Mouse (Mus musculus): Measurements from ENCODE around the gene Pcdh7.

Pcdh7 gene

DNA sequence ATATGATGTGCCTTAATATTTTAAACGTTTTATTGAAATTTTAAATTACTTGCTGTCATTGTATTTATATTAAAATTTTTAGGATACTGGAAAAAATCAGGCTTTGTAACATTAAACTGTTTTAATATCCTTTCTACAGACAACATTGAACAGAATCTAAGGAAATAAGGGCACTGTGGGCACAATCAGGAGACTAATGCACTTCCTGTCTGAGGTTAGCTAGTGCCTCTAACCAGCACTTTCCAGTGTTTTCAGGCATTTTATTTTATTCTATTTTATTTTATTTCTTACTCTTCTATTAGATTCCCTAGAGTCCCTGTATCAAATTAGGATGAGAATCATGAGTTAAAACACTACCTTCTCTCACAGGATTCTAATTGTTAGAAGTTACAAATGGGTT, 28.1 kb downstream of the Pcdh7 start:
- no peak for DNase-seq (ENCODE audit: low read depth, low spot score)

DNA sequence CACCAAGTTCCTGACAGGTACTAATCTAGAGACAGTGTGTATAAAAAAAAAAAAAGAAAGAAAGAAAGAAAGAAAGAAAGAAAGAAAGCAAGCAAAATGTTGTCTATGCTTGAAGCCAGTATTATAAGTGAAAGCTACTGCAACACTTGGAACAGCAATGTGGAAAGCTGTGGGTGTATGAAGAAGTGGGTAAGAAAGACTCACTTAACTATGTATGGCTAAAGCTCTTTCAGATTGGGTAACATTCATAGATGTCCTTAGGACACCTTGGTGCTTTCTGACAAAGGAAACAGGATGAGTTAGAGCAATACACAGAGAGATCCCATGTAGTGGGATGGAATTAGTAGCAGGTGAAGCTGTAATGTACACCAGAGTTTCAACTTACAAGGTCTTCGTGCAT, 32.6 kb downstream of the Pcdh7 start:
- no peak for DNase-seq (ENCODE audit: low read depth, low spot score)

DNA sequence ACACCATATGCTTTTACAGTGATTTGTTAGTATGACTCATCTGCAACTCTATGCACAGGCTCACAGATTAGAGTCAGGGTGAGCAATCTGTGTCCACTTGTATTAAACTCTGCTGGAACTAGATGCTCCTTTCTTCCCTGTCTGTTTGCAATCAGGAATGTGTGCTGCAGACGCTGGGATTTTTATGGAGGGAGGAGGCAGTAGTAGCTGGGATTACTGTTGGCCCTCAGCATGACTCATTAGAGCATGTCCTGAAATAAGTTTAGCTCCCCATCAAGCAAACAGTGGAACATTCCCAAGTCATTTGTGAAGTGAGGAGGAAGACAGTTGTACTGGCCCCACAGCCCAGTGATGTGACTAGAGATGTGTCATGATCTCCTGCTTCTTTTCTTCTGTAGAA, 38.0 kb downstream of the Pcdh7 start:
- DNase-seq (ENCODE audit: low read depth, low spot score) = peak; percentile 78

DNA sequence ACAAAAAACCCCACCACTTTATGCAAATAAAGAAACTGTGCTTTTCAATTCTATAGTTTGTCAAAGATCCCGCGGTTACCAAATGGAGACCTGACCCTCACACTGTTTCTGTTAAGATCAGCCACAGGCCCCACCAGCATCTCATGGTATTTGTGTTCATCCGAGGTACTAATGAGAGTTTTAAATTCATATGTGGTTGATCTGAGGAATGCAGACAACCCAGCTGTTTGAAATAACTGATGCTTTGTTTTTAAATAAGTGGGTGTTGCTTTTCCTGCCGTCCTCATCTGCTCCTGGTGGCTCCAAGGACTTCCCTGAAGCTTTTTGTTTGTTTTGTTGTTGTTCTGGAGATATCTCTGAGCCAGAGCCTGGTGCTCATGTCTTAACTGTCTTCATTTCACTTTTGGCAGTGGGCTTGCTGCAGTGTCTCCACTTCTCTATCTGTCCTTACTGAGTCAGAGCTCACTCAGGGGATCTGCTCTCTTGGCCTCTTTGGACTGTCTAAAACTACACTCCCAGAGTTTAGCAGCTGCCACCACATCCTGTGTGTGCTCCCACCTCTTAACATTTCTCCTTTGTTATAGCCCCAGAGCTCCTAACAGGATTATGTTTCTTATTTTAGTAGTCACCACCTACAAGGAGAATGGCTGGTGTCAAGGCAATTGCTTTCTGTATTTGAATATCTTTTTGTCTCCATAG, 39.1 kb downstream of the Pcdh7 start:
- DNase-seq (ENCODE audit: low read depth, low spot score) = peak; percentile 70

DNA sequence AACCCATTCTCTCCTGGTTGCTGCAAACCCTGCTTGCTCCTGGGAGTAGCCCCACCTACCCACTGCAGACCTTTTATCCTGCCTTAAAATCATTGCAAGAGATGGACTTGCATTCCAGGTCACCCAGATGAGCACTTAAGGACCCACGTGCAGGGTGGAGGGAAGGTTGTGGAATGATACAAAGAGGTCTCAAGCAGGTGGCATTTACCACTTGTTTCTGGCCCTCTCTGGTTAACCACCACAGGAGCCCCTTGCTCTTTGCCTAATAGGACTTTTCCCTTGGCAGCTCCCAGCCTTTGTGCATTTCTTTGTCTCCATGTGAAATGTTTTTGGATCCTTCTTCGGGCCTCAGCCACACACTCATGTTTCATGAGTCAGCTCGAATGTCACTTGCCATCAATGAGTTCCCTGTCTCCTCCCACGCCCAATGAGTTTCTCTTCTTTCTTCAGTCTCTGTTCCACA, 39.7 kb downstream of the Pcdh7 start:
- DNase-seq (ENCODE audit: low read depth, low spot score) = peak; percentile 43

DNA sequence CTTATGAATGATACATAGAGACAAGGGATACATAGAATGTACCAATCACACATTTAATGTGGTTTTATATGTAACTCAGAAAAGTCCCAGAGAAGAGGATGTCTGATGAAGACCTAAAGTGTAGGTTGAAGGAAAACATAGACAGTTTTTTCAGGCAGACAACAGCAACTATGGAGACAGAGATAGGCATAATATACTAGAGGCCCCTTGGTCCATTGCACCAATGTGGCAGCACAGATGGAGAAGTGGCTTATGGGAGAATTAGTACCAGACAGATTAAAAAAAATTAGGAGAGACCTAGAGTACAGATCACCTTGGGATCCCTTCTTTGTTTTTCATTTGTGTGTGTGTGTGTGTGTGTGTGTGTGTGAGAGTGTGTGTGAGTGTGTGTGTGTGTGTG, 41.2 kb downstream of the Pcdh7 start:
- no peak for DNase-seq (ENCODE audit: low read depth, low spot score)

DNA sequence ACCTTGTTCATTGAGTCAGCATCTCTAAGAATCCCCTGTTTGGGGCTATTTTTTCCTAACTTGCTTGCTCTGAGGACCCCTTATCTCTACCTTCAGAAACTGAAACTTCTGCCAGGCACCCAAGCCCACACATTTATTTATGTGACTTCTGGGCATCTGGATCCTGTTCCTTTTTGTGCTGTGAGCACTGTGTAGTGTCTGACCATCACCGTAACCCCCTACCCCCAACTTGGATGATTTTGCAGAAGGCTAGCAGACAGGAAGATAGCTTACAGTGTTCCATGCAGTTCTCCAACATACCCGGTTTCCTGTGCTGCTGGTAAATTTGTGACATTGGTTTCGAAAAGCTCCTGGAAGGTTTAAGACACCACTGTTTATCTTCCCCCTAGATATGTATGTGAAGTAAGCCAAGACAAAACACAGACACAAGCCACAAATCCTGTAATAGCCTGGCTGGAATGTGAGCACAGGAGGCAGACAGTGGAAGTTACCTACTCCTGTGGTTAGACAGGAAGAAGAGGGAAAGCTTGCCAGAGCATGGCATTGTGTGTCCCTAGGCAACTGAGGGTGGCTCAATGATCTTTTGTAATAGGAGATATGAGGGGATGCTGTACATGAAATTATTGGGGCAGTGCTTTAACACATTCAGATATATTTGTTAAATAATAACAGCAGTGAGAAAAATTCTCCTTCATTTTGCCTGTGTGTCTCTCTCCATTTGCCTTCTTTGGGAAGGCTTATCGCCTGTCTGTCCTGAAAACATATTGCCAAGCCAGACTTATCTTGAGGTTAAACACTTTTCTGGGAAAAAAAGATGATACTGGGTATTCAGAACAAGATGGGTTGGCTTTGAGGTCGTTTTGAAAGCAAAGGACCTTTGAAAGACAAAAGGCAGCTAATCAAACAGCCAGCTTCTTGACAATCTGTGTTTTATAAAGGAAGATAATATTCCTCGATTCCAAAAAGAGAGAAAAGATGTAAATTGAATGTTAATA, 42.6 kb downstream of the Pcdh7 start:
- no peak for DNase-seq (ENCODE audit: low read depth, low spot score)

DNA sequence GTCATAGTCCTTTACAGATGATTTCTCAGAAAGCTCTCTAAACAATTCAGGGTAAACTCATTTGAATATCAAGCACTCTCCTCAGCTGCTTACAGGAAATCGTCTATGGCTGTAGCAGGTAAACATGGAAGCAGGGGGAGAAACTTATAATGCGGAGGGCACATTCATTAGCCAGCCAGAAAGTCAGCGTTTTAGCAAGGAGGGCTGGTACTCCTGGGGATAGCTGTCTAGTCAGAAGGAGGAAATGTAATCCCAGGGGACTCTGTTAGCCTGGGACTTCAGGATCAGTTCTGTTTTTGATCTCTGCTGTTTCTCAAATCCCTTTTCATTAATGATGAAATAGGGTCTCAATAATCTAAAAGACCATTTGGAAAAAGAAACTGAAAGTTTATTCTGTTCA, 47.6 kb downstream of the Pcdh7 start:
- DNase-seq (ENCODE audit: low read depth, low spot score) = no peak

DNA sequence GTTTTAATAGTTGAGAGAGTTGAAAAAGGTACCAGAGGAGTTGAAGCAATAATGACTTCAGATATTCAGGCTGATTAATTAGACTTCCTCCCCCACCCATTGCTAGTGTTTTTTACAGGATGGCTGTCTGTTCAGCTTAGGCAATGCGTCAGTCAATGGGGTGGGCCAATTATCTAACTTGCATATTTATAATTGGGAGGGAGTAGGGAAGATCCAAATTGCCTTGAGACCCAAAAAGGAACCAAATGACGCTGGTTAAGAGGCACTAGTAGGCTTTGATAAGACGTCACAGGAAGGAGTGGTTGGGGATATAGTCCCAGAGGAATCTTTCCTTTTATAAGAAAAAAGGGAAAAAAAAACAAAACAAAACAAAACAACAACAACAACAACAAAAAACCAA, 49.6 kb downstream of the Pcdh7 start:
- no peak for DNase-seq (ENCODE audit: low read depth, low spot score)

DNA sequence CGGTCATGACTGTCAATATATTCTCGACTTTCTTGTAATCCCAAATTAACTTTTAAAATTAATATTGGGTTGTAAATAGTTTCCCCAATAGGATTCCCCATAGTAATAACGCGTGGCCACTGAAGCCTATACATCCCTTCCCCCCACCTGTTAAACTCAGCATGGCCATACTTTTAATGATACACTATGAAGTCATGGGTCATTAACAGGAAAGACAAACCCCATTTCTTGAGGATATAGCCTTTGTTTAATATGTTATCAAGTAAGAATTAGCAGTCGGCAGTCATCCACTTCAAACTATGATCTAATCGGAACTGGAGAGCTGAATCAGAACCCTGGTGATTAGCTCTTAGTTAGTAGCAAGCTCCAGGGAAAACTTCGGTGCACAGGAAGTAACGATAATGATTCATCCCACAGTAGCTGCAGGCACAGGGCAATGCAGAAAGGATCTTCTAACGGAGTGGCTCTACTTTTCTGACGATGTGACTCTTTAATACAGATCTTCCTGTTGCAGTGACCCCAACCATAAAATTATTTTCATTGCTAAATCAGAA, 50.8 kb downstream of the Pcdh7 start:
- DNase-seq (ENCODE audit: low read depth, low spot score) = peak; percentile 31

DNA sequence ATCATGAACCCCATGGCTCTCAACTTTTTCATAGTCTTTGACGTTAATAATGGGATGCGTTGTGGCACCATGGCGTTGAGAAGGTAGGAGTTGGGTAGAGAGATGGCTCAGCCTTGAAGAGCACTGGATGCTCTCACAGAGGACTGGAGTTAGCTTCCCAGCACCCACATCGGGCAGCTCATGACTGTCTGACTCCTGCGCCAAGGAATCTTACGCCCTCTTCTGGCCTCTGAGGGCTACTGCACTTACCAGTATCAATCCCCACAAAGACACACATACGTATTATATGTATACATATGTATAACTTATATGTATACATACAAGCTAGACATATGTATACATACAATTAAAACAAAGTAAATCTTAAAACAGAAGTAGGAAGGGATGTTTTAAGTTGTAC, 51.9 kb downstream of the Pcdh7 start:
- no peak for DNase-seq (ENCODE audit: low read depth, low spot score)

DNA sequence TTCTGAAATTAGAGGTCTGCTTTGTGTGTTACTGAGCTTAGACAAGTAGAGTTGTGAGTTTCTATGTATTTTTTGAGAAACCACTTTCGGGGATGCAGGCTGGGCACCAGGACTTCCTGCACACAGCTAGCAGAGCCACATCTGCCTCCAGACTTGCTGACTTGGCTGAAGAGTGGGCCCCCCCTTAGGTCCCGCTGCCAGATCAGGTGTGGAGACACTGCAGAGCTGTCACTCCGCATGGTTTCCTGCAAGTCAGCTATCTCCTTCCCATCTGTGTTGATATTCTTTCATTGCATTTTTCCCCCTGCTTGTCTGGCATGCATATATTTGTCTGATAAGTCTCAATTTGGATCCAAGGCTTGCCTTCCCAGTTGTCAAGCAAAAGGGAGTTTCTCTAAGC, 52.6 kb downstream of the Pcdh7 start:
- DNase-seq (ENCODE audit: low read depth, low spot score) = no peak

DNA sequence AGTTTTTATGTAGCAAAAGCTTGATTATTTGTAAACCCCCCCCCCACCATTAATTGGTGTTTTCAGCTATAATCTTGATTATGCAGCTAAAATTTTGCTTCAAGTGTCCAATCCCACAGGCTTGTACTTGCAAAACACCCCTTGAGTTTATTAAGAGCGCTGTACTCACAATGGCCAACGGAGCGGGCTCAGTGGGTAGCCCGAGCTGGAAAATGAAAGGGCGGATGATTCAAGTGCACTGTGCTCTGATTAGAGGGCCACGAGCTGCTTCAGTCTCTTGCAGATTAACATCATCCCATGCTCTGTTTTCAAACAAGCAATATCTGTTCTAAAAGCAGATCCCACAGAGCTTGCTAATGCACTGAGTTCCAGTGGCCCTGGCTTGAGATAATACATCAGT, 53.4 kb downstream of the Pcdh7 start:
- DNase-seq (ENCODE audit: low read depth, low spot score) = no peak

DNA sequence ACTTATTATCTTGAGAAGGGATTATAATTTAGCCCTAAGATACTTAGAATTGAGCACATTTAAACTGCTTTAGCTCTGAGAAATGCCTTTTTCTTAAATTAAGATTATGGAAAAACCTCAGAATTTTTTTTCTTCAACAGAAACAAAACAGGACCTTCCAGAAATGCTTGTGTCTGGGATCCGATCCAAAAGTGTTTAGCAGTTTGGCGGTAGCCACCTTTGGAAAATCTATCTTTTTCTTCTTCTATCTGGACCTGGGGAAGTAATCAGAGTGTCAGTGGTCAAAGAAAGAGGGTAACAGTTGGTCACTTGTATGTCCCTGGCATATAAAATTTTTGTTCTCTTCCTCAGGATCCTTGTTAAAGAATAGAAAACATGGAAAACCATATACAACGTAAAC, 54.9 kb downstream of the Pcdh7 start:
- DNase-seq (ENCODE audit: low read depth, low spot score) = no peak

DNA sequence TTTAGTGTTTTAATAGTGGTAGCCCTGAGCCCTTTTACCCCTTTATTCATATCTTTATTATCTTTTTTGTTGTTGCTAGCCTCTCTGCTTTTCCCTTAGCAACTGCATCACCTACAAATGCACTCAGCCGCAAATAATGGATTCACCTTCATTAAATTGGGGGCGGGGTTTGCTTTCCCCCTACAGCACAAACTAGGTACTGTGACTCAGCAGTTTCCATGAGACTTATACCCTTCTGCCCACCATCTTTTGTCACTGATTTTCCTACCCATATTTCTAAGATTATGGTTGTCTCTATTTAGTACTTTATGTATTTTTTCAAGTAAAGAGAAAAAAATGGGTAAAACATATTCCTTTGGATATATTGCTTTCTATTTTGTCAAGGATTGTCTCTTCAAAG, 56.7 kb downstream of the Pcdh7 start:
- DNase-seq (ENCODE audit: low read depth, low spot score) = no peak

DNA sequence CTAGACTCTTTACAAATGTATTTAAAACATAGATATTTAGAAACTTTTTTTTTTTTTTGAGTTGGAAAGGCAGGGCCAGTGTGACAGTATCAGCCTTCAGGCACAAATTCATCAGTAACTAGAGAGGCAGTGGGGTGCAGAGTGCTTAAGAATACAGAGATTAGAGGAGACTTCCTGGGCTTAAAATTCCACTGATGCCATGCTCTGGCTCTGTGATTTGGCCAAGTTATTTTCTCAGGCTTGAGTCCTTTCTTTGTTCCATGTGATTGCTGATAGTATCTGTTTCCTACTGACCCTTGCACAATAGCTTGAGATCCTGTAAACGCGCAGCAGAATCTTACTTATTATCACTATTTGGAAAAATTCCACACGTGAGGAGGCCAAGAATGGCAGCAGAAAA, 60.3 kb downstream of the Pcdh7 start:
- DNase-seq (ENCODE audit: low read depth, low spot score) = no peak

DNA sequence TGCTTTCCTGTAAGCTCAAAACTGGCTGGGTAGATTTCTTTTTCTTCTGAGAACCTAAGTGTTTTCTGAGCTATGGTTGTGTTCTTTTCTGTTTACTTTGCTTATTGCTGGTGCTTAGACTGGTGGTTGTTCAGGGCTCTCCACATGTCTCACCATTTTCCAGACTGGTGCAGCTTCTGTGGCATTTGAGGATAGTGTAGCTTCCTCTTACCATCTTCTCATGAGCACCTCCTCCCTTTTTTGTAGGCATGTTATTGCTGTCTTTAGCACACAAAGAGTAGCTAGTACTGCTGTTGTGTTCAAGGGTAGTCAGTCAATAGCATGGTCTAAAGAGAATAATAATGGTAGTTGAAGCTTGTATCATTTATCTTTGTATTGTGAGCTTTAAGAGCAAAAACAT, 62.2 kb downstream of the Pcdh7 start:
- DNase-seq (ENCODE audit: low read depth, low spot score) = no peak

DNA sequence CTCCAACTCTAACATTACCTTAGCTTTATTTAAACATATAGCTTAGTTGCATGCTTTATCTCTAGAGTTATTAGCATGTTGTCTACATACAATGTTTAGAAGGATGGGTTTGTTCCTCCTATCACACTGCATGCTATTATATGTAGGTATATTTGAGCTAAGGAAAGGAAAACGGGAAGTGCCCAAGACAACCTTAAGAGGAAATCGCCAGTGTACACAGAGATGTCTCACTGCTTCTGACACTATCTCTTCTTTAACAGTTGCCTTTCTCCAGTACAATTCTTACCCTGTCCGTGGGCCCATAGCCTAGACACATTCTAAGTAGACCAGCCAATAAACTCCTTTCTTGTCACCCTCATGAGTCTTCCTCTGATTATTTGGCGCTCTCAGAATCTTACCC, 62.8 kb downstream of the Pcdh7 start:
- no peak for DNase-seq (ENCODE audit: low read depth, low spot score)

DNA sequence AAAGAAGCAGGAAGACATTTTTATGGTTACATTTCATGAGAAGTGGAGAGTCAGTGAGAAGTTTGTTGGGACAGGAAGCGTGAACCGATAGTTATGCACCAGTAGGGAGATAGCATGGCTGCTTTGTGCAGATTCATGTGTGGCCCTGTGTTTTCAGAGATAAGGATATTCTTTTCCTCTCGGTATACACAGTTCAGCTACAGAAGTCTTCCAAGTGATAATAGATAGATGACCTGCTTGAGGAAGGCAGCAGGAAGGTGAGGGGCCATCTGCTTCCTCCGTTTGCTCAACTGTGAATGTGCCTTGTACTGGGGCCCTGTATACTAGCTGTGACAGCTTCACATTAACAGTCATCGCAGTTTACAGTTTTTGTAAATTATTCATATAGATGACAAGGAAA, 64.2 kb downstream of the Pcdh7 start:
- no peak for DNase-seq (ENCODE audit: low read depth, low spot score)

DNA sequence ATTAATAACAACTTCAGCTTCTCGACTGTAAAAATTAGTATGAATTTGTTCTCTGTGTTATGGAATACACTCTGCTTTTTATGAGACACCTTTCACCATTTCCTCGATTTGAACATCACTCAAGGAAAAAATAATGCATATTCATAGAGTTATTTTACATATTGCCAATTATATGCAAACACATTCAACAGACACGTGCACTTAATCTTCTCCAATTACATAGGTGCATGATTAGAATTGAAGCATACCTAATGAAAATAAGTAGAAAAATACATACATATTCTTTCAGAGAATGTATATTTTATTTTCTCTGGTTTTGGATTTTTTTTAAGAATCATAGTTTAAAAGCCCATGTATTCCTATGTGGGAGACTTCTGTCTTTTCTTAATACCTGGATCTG, 64.8 kb downstream of the Pcdh7 start:
- DNase-seq (ENCODE audit: low read depth, low spot score) = no peak

DNA sequence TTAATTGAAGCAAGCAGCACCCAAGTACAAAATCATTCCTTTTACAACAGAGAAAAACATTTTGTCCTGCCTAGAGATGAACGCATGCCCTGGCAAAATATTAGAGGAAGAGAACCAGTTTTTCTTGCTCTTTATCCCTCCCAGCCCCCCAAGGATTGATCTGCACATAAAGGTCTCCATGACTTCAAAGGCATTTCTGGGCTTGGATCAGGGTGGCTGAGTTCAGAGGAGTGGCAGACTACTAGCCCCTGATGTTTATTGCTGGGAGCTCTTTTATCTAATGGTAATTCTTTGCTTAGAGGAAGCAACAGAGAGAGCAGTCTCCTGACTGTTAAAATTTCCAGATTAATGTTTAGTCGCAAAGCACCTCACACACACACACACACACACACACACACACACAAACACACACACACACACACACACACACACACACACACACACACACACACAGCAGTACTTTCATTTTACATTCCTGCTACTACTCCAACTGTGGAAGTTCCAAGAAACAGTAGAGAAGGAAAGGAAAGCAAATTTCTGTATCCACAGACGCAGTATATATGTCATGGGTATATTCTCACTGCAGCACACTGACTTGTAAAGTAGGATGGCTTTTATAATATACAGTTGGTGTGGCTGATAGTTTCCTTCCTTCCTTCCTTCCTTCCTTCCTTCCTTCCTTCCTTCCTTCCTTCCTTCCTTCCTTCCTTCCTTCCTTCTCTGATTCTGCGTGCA, 71.2 kb downstream of the Pcdh7 start:
- no peak for DNase-seq (ENCODE audit: low read depth, low spot score)

DNA sequence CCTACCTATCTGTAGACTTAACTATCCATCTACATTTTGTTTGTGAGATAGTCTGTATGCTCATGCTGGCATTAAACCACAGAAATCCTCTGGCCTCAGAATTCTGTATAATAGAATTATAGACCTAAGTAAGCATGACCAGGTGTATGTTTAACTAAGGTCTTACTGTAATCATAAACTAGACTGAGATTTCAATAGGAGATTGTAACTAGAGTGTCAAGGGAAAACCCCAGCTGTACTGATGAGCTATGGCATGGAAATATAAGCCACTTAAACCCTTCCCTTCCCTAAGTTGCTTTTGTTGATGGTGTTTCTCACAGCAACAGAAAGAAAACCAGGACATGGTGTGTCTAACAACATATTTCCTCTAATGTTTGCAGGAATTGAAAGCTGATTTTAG, 78.6 kb downstream of the Pcdh7 start:
- no peak for DNase-seq (ENCODE audit: low read depth, low spot score)

Data from skeletal muscle tissue, adult 2 months (tissue).